Mouse (Mus musculus) MEL (cell line): ENCODE measurements at regions not wholly inside any gene's neighbourhood (a gene's known extent, or its start where the extent isn't known, plus 50 kb on each side); places are given as distances from the start of the nearest gene placed in this dataset.

ENCODE experiments used
- CTCF ChIP-seq, 3 experiments: IDR thresholded peaks in 2 of 3; conservative IDR thresholded peaks in 1 of 3; 2 replicates each; pipeline ENCODE4 v1.5.1; 2011 to 2012; ENCODE audit warnings: low read length in 3 of 3, low read depth in 2 of 3, mild to moderate bottlenecking in 2 of 3, improper control_type of control experiment in 1 of 3, inconsistent platforms in 1 of 3, mixed read lengths in 1 of 3, moderate library complexity in 1 of 3; ENCODE audit not compliant: control insufficient read depth in 1 of 3, insufficient read depth in 1 of 3, poor library complexity in 1 of 3, severe bottlenecking in 1 of 3
- EP300 ChIP-seq, 2 experiments: IDR thresholded peaks; 2 replicates each; pipeline ENCODE4 v1.6.1; 2011; ENCODE audit warnings: improper control_type of control experiment in 2 of 2, low read length in 2 of 2, low read depth in 1 of 2, mild to moderate bottlenecking in 1 of 2
- GATA1 ChIP-seq: IDR thresholded peaks from 2 replicates; pipeline ENCODE4 v1.6.1; 2011; ENCODE audit warnings: low read depth, low read length, improper control_type of control experiment
- MYC ChIP-seq: IDR thresholded peaks from 2 replicates; pipeline ENCODE4 v1.6.1; 2011; ENCODE audit warnings: low read depth, mild to moderate bottlenecking, low read length, improper control_type of control experiment, moderate library complexity
- TCF12 ChIP-seq: IDR thresholded peaks from 2 replicates; pipeline ENCODE4 v1.6.1; 2014; ENCODE audit warnings: low read depth, mild to moderate bottlenecking, inconsistent platforms, low read length, improper control_type of control experiment, moderate library complexity
- ZKSCAN1 ChIP-seq: IDR thresholded peaks from 2 replicates; pipeline ENCODE4 v1.6.1; 2012; ENCODE audit warnings: low read depth, mild to moderate bottlenecking, inconsistent platforms, low read length, improper control_type of control experiment, moderate library complexity
- ZNF384 ChIP-seq: IDR thresholded peaks from 2 replicates; pipeline ENCODE4 v1.6.1; 2012; ENCODE audit warnings: low read depth, mild to moderate bottlenecking, inconsistent platforms, low read length, improper control_type of control experiment

DNA sequence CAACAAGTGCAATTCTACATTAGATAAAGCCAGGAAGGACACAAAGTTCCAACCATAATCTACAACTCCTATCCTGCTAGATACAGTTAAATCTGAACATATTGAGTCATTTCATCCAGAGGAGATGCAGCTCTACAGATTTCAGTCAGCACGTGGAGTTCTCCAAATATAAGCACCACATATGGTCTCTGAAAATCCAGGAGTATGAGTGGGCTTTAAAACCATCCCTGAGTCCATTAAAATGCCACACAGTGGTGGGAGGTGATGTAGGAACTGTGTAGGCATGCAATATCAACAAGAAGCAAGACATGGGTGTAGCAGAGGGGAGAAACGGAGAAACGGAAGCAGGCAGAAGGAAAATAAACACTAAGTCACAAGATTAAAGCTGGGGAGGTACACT is 232.8 kb upstream of the Zkscan2 start:
- TF ChIP-seq MYC (no peak), CTCF (IDR thresholded peaks at IDR 0.05 in 2 of 3, conservative IDR thresholded peaks at IDR 0.05 in 1 of 3; ENCODE audit: control insufficient read depth in 1 of 3, insufficient read depth in 1 of 3, low read depth in 2 of 3, low read length in 3 of 3, poor library complexity in 1 of 3, severe bottlenecking in 1 of 3) (no peak), TCF12 (no peak), EP300 (IDR thresholded peaks at IDR 0.05; ENCODE audit: low read depth in 1 of 2, low read length in 2 of 2) (no peak), ZKSCAN1 (no peak), ZNF384 (no peak), GATA1 (no peak)
